Mouse (Mus musculus): ENCODE results near the gene Gid4.
A peak's percentile ranks its signal among the peaks of the same experiment; 100 is the strongest.

The Gid4 gene

GRCm38 (mm10) chr11:60416963-60417716, at the start of gene Gid4:
Gene Gid4 (plus strand): TSS chr11:60417145.
- DNase-seq (ENCODE audit: low spot score in 2 of 2), result peak; percentile 99

GRCm38 (mm10) chr11:60367256-60367655, 49.7 kb upstream of the Gid4 start:
- DNase-seq (ENCODE audit: low spot score in 2 of 2), result no peak

GRCm38 (mm10) chr11:60368909-60369308, 48.0 kb upstream of the Gid4 start:
- no peak for DNase-seq (ENCODE audit: low spot score in 2 of 2)

DNA sequence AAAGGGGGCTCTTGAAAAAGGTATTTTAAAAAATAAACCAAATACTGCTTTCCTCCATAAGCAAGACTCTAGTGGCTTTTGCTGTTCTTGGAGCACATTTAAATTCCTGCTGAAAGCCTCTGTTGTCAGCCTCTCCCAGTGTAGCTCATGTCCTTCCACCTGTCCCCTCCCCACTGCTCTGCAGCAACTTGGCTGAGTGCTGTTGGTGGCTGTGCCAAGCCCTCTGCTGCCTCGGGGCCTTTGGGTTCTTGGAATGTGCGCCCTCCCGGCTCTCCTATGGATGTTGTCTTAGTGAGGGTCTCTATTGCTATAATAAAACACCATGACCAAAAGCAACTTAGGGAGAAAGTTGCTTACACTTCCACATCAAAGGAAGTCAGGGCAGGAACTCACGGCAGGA, 47.5 kb upstream of the Gid4 start:
- DNase-seq (ENCODE audit: low spot score in 2 of 2), result no peak

DNA sequence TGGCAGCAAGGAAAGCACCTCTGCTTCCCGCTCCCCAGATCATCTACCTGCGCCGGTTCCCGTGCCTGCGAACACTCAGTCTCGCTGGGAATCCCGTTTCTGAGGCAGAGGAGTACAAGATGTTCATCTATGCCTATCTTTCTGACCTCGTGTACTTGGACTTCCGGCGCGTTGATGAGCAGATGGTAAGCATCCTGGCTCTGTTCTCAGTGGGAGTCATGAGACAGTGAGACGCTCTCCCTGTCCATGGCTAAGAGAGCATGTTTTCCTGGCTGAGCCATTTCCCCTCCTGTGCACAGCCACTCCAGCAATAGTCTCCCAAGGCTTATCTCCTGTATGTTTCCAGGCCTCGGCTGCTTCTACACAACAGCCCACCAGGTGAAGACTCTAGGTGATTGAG, 46.5 kb upstream of the Gid4 start:
- DNase-seq (ENCODE audit: low spot score in 2 of 2), result no peak

GRCm38 (mm10) chr11:60374481-60374880, 42.5 kb upstream of the Gid4 start:
- DNase-seq (ENCODE audit: low spot score in 2 of 2), result no peak

DNA sequence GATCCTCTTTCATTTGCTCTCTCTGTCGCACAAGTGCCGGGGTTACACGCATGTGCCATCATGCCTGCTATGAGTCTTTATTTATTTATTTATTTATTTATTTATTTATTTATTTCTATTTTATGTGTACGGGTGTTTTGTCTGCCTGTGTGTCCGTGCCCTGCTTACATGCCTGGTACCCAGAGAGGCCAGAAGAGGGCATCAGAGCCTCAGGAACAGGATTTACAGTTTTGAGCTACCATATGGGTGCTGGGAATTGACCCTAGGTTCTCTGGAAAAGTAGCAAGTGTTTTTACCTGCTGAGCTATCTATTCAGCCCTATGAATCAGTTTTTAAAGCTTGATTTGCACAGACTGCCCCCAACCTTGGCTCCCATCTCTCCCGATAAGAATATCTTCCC, 33.4 kb upstream of the Gid4 start:
- no peak for DNase-seq (ENCODE audit: low spot score in 2 of 2)

- DNase-seq (ENCODE audit: low spot score in 2 of 2), result peak; percentile 72 to 78
Measured at GRCm38 (mm10) chr11:60384762-60385421, 32.1 kb upstream of the Gid4 start.

- DNase-seq (ENCODE audit: low spot score in 2 of 2), result no peak
Measured at GRCm38 (mm10) chr11:60385946-60386345, 31.0 kb upstream of the Gid4 start.

GRCm38 (mm10) chr11:60387944-60388343, 29.0 kb upstream of the Gid4 start:
- DNase-seq (ENCODE audit: low spot score in 2 of 2), result no peak

GRCm38 (mm10) chr11:60391346-60391745, 25.6 kb upstream of the Gid4 start:
- DNase-seq (ENCODE audit: low spot score in 2 of 2), result peak in 1 of 2 experiments; percentile 9

DNA sequence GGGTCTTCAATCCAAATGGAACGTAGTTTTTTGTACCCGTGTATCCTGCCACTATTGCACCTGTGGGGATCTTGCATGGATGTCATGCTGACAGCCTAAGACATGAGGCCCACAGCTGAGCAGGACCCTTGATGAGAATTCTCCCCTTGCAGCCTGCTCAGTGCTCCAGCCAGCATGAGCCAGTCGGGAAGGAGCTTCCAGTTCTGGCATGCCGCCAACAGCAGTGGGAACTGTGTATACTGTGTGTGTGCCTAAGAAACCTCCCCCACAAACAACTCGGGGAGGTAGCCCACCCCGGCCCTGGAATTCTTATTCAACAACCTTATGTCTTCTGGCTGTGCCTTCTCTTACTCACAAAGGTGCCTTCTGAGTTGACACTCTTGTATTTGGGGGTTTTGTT, 20.4 kb upstream of the Gid4 start:
- DNase-seq (ENCODE audit: low spot score in 2 of 2), result peak in 1 of 2 experiments; percentile 15

DNA sequence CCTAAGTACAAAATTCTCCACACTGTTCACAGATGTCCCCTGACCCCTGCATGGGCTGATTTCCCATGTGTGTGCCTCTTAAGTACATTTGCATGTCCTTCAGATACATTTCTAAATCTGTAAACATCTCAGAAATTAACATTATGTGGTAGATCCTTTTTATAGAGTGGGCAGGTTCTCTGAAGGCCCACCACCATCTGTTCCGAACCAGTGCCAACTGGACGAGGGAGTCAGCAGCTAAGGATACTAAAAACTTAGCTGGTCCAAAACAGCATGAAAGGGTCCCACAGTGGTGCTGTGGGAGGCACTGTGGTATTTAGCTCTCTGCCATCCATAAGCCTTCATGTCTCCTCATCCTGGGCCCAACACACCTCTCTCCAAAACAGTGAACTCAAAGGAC, 19.8 kb upstream of the Gid4 start:
- peak; percentile 76 to 78 for DNase-seq (ENCODE audit: low spot score in 2 of 2)

DNA sequence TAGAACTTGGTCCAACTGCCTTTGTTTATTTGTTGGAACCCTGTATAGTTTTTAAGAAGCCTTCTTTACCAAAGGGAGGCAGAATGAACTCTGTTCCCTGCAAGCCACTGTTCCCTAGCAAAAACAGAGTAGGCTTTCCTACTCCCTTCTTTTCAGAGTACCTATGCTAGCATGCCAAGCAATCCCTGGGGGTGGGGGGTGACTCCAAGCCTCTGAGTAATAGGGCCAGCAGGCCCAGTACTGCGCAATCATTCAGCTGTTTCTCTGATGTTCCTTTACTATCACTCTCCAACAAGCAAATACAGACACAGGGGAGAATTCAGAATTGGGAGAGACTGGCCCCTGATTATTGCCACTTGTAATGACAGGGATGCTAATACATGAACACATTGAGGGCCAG, 10.3 kb upstream of the Gid4 start:
- no peak for DNase-seq (ENCODE audit: low spot score in 2 of 2)

DNA sequence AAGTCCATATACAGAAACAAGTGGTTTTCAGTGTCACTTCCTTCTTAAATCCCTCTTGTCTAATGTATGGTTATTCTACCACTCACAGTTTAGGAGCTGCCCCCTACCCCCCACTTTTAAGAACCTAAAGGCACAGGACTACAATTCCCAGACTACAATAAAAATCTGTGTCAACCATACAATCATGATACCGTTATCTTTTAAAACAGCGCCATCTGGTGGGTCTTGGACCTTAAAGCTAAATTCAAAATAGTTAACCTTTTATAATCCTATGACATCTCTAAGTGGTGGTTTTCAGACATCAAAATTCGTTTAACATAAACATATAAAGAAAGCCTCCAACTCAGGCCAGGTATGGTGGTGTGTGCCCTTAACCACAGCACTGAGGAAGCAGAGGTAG, 4.8 kb upstream of the Gid4 start:
- peak; percentile 72 to 79 for DNase-seq (ENCODE audit: low spot score in 2 of 2)

DNA sequence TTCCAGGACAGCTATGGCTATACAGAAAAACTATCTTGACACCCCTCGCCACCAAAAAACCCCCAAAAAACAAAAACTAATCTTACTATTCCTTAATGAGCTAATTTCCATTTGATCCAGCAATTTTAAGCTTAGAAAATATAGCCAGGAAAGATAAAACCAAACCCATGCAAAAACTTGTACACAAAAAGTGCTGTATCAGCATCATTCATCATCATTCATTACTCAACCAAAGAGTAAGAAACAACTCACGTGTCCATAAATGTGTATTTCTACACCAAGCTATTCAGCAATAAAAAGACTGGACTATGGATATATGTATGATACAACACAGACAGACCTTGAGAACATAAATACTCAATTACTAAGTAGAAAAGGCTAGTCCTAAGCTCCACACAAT, 4.0 kb upstream of the Gid4 start:
- no peak for DNase-seq (ENCODE audit: low spot score in 2 of 2)

DNA sequence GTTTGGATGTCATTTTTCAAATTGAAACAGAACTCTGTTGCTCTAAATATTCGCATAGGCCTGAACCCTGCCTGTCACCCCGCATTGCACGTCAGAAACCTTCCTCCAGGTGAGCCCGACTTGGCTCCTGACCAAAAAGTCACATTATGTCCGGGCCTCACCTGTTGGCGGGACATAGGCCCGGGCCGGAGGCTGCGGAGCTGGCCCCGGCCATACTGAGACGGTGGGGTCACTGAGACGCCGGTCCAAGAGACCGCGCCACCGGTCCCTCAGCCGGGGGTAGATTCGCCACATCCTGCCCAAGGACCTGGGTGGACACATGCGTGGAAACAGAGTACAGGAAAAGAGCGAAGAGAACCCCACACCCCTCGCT, 369 bp upstream of the Gid4 start:
- no peak for DNase-seq (ENCODE audit: low spot score in 2 of 2)

- no peak for DNase-seq (ENCODE audit: low spot score in 2 of 2)
Measured at GRCm38 (mm10) chr11:60417717-60418472, 950 bp downstream of the Gid4 start, which contains the start of gene Atpaf2. Gene Atpaf2 (minus strand): TSS chr11:60418457.

DNA sequence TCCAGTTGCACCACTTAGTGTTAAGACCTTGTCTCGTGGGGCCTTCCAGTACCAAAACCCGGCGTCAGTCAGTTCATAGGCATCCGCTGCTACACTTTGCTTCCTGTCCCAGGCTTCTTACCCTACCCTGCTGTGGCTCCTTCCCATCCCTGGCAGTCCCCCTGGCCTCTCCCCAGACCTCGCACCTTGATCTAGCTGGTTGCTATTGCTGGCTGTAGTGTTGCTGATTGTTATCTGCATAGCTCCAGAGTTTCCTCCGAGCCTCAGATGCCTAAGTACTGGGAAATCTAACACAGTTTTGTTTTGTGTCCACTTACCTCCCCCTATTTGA, 1.5 kb downstream of the Gid4 start:
- no peak for DNase-seq (ENCODE audit: low spot score in 2 of 2)

DNA sequence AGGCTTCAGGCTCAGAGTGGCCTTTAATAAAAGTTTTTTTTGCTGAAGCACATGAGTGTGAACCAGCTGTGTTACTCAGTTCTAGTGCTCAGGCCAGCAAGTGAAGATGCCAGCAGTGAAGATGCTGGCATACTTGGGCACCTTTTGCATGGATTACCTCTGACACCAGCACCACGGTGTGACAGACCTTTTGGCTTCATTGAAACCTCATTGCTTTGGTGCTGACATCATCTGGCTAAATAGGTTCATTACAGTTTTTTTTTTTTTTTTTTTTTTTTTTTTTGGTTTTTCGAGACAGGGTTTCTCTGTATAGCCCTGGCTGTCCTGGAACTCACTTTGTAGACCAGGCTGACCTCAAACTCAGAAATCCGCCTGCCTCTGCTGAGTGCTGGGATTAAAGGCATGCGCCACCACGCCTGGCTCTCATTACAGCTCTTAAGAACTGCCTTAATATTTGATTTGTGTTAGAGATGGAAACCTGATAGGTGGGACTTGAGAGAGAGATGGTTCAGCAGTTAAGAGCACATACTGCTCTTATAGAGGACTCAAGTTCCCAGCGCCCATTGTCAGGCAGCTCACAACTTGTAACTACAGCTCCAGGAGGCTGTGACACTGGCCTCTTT, 5.2 kb downstream of the Gid4 start:
- DNase-seq (ENCODE audit: low spot score in 2 of 2), result no peak

- DNase-seq (ENCODE audit: low spot score in 2 of 2), result no peak
Measured at GRCm38 (mm10) chr11:60423006-60423405, 6.1 kb downstream of the Gid4 start.

DNA sequence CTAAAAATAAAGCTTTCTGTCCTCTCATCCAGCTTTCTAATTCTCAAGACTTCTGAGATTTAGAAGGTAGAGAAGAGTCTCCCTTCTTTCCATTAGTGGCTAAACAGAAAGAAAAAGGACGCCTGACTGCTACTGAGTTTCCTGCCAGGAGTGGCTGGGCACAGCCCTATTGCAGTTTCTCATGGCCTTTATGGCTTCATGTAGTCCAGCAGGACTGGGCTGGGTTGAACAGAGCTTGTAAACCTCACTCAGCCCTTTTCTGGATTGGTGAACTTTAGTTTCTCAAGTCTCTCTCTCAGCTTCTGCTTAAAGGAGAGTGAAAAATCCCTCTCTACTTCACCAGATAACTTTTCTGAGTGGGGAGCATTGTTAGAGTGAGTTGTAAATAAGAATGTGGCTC, 9.5 kb downstream of the Gid4 start:
- DNase-seq (ENCODE audit: low spot score in 2 of 2), result no peak
